Mouse (Mus musculus) heart, adult 18-20 months (tissue): ENCODE data around the gene Icos. TPM values are rescaled to one million over a fixed set of nuclear protein-coding genes. Genes with fewer than 3 reads are reported as not detected.

Source experiments
- DNase-seq, 2 experiments: peaks; one replicate each; pipeline ENCODE4 v3.0.0; 2021 to 2022; ENCODE audit warnings: mixed read lengths in 1 of 2
- long read RNA-seq, 2 experiments: library from polyadenylated mRNA; stranded (forward); transcript quantifications; one replicate each; pipeline ENCODE4 v2.0.0; 2021
- total RNA-seq, 2 experiments: library from RNA; stranded (reverse); gene quantifications; 2 replicates each; pipeline ENCODE4 v1.2.3; 2021

Gene Icos
- total RNA-seq = under 1 TPM; 0.25 to 0.59 TPM
- long read RNA-seq, experiment 1 = 0 reads
- long read RNA-seq, experiment 2, partial matches to known transcripts = 0 of 1 reads
- long read RNA-seq, experiment 2, other reads (novel, unspliced or antisense) = 1 of 1 reads

DNA sequence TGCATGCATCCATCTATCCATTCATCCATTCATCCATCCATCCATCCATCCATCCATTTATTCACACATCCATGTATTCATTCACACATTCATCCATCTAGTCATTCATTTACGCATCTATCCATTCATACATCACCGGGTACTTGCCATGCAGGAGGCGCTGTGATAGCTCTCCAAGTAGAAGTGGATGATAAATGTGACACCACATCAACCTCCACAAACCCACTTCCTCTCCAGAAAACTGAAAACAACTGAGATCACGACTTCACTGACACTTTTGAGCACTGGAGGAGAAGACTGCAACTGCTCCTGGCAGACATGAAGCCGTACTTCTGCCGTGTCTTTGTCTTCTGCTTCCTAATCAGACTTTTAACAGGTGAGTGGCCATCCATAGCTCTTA lies at the start of gene Icos:
TSS of gene Icos (plus strand) at position 287 of the 400 bp plus-strand sequence.
- DNase-seq = no peak

DNA sequence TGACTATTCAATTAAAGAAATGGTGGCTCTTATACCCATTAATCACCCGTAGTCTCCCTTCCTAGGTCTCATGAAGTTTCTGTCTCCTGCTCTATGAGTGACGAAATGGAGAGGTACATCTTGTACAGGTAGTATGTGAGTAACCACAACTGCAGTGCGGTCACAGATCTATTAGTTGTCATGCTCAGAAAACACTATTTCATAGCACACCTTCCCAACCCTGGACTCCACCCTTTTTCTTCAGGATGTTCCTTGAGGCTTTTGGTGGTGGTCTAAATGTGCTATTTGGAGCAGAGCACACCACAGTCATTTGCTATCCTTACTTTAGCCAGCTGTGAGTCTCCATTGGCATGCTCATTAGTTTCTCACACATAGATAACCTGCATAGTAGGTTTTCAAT lies 48.7 kb upstream of the Icos start:
- no peak for DNase-seq

DNA sequence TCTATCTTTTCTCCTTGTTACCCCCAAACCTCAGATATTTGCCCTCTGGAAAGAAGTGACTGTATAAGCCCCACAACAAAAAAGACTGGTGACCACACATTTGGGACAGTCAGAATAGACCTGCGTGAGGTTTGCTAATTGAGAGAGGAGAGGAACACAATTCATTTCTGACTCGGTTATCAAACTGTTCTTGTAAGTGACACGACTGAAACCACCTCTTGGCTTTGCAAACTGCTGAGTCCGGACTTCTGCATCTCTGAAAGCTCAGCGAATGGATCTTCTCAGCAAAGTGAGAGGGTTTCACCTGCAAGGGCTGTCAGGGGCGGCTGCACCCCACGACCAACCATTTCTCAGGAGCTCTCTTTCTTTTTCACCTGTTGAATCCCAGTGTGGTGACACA lies 47.3 kb upstream of the Icos start:
- DNase-seq = no peak

DNA sequence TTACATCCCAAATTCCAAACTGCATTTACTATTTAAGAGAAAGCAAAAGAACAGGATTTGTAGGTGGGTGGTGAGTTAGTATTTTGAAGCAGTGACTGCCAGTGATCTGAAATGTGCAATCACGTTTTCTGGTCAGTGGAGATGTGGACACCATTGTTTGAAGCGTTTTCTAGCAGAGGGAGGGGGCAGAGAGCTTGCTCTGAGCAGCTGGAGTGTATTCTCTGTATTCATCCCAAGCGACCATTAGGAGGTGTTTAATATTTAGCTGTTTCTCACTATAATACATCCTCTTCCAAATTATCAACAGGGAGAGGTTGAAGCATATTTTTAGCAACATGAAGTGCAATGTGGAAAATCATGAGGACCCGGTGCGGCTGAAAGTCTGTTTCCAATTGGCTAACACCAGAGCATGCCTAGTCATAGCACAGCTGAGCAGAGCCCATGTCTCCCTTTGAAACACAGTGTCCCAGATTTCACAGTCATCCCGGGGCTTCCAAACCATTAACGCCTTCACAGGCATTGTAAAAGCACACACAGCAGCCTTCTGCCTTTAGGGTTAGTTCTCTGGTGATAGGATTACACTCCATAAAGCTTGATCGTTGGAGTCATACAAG lies 41.7 kb upstream of the Icos start:
- DNase-seq = peak; percentile 64

DNA sequence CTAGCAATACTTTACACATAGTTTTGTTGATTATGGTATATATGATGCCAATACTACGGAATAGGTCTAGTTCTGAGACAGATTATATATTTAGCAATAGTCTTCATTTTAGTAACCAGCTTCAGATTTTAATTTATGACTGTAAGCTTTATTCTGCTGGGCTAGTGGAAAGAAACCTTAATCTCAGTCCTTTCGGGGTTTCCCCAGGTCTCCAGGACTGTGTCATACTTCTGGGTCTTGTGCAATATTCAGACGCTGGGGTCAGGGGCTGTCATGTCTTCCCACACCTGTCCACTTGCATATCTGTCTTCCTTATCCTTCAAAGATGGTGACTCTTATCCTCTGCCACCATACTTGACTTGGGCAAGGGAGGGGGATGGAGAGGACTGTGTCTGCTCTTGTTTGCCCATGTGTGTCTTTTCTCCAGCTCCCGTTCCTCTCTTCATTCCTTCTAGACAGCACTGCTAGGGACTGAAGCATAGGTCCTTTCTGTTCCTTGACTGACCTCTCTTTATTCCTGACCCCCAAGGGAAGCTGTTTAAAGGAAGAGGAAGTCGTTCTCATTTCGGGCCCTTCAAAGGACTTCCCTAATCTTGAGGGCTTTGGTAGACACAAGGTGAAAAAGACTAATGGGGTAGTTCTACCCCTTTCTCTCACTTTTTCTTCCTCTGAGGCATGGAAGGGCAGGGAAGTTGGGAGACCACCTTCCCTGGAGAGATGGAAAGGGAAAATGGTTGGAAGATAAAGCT lies 40.6 kb upstream of the Icos start:
- DNase-seq = no peak

DNA sequence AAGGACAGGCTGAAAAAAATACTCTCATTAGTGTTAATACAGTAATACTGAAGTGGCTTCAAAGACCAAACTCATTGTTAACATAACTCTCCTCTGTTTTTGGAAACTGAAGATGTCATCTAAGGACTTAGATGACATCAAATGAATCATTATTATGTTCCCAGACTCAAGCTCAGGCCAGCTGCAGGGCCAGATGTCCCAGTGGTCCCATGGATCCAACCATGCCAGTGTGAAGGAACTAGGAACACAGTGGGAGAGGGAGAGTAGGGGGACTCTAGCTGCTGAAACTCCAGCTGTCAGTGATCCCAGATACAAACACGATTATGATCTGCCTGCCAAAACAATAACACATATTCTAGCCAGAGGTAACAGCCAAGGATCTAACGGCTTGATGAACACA lies 39.5 kb upstream of the Icos start:
- no peak for DNase-seq

DNA sequence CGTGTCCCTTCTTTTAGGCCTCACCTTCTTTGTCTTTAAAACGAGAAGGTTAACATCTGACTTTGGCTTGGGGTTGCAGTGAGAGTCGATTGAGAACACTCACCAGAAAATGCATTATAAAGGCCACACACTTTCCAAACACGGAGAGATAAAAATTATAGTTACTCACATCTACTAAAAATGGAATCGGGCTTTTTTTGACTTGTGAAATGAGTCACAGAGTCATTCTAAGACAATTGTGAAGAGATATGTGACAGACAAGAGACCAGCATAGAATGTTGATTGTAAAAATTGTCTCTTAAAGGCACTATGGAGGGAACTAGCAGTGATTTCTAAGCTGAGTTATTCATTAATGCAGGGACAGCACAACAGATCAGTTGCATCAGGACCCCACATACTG lies 38.8 kb upstream of the Icos start:
- DNase-seq = no peak

DNA sequence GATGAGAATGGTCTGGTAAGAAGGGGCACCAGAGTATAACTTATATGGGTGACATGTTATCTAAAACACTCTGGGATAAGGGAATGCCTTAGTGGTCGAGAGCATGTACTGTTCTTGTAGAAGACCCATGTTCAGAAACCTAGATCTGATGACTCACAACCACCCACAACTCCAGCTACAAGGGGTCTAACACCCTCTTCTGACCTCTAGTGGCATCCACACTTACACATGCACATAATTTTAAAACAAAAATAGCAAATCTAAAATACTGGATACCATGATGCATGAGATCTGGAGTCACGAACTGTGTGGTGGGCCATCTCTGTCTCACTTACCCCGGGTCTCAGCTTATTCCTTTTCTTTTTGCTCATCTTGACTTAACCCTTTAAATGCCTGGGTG lies 37.7 kb upstream of the Icos start:
- no peak for DNase-seq

DNA sequence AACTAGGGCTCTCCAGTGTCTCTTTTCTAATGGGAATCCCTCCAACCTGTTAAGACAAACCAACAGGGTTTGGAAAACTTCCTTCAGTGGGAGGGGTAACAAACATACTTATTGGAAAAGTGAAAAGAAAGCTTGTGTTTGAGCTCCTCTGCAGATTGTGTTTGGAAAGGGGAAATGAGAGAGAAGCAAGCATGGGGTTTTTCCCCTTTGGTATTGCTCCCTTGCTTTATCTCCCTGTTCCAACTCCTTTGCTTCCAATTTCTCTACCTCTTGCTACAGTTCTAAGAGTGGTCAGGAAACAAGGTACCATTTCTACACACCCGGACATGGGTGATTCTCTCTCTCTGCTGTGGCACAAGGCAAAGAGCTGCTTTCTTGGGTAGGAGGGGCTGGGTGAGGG lies 37.1 kb upstream of the Icos start:
- no peak for DNase-seq

DNA sequence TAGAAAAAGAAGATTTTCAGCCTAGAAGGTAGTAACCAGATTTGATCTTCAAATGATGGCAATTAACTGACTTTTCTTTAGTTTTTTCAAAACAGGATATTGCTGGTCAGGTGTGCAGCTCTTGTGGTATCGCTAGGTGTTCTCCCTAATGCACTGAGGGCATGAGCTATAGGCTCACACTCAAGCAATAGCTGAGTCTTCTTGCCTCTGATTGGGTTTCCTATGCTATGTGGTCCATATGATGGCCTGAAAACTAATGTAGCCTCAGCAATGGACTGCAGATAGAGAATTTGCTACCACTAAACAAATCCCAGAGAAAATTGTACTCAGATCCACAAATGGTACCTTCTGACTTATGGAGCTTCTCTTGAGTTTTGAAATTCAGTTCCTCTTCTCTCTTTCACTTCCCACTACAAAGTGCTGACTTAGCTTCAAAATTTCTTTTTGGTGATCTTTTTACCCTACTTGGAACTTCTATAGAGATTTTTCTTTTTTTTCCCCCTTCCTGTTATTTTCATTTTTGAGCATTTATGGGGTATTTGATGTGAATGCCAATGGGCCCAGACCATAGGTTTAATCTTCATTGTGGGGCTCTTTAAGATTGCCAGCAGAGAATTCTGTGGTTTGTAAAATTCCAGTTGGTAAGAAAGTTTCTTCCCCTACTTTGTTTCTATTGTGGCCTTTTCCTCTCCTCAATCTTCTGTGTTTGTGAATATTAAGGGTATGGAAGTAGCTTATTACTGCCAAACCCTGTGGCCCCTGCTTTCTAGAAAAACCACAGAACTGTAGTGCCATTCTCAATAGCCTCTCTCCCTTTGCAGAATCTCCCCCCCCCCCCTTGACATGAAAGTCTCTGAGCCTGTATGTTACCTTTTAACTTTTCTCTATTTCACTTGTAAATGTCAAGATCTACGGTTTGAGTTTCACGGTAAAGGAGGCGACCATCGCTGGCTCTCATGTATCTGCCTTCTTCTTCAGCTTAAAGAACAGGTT lies 36.4 kb upstream of the Icos start:
- DNase-seq = no peak

DNA sequence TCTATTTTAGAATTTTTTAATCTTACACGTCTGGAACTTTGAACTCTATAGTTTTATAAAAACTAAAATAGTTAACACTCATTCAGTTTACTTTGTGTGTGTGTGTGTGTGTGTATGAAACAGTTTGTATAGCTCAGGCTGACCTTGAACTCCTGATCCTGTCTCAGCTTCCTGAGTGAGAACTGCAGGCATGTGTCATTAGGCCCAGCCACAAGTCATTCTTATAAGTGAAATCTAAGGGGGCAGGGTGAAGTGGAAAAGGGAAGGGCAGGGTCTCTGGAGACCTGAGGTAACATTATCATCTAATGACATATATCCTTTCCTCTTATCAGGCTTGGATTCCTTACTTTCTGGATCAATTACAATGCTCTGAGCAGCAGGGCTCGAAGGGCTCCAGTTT lies 34.8 kb upstream of the Icos start:
- DNase-seq = no peak

DNA sequence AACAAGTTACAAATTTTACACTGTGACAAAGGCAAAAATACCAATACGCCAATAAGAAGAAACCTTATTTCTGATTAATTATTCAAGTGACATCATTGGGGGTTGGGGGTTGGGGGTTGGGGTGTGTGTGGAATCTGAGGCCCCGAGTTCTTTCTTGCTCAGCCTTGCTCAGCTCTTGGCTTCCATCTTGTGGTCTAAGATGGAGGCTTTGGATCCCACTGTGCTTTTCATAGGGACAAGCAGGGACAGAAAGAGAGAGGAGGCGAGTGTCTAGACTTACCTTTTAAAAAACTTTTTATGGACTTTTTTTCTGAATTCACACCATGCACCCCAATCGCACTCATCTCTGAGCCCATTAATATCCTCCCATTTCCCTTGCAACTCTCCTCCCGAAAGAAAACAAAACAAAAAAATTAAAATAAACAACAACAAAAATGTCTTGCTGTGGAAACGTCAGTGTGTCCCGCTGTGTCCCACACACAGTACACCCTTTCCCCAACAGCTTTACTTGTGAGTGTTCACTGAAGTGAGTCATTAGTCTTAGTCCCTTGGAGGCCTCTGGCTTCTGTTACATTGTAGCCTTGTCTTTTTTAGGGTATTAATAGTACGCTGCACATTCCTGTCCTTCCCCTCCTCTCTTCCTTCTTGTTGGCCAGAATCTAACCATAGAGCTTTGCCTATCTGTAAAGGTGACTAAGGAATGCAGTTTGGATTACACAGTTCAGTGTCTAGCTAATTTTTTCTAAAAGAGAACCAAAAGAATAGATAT lies 31.9 kb upstream of the Icos start:
- no peak for DNase-seq

DNA sequence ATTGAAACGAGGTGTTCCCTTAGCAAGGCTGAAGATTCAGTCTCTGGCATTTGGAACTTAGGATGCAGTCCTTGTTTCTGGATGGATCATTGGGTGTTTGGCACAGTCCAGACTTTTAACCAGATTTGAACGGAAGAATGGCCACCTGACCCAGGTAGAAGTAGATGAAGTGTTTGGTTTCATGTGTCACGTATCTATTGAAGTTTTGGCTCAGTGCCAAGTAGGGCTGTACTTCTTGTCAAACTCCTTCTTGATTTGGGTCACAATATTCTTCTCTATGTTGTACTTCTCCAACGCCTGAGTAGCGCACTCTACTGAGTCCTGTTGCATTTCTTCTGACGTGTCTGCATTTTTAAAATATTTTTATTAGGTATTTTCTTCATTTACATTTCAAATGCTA lies 29.6 kb upstream of the Icos start:
- no peak for DNase-seq

DNA sequence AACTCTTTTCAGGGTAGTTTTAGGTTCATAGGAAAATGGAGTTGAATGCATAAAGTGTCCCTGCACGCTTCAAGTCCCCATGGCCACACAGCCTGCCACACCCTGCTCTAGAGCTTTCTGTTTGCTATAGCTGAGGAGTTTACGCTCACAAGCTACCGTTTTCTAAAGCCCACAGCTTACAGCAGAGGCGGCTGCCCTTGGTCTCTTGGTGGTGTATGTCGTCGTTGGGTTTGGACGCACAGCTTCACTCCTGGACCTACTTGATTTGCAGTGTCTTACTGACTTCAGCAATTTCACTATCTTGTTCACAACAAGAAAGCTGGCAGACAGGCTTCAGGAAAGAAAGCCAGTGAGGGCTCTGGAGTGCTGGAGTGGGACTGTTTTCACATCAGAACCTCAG lies 24.8 kb upstream of the Icos start:
- peak; percentile 42 to 67 for DNase-seq

DNA sequence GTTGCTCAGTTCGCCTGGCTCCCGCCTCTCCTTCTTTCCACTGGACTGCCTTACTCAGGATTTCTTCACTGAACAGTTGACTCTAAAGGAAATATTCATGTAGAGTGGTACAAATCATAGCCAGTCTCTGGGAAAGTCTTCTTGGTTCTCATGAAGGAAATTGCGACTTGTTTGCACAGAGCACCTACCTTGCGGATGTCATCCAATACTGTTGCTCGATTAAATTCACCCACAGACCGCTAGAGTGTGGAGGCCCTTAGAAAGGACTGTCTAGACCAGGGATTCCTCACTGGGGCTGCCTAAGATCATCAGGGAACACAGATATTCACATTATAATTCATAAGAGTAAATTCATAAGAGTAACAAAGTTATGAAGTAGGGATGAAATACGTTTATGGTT lies 24.0 kb upstream of the Icos start:
- no peak for DNase-seq

DNA sequence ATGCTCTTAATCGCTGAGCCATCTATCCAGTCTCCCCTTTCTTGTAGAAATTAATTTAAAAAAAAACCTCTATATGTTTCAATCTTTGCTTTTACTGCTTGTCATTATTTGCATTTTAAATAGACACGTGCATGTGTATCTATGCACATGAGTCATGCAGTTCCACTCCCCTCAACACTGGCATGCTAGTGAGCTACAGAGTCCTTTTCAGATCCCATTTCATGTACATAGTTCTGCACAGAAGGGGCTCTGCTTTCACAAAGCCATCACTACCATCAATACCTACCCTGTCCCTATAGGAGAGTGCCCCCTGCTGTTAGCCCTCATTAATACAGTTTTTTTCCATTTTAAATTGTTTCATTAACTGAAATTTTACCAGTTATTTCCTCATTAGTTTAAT lies 23.0 kb upstream of the Icos start:
- DNase-seq = peak; percentile 36 to 75

DNA sequence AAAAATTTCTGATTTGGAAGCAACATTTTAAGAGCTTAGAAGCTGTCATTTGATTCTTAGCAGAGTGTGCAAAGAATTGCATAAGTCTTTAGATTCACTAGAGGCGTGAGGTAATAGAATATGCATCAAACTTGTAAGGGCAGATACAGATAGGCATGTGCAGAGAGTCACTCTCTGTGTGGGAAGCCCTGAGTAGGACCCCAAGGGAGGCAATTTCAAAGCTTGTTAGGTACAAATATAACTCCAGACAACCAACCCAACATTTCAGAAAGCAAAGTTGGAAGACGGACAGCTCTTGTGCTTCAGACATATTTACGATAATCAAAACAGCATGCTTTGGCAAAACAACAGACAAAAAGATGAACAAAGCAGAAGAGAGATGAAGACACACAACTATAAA lies 22.5 kb upstream of the Icos start:
- DNase-seq = no peak

DNA sequence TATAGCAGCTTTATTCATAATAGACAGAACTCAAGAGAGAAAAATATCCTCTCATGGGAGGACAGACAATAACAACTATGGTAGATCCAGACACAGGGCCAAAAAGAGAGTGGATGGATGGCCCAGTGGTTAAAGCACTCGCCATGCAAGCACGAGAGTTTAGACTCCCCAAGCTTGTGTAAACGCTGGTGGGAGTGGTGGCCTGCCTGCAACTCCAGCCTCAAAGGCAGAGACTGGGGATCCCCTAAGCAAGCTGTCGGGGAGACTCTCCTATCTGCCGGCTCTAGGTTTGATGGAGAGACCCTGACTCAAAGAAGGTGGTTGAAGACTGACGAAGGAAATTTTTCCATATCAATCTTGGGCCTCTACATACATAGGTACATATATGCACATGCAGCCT lies 21.5 kb upstream of the Icos start:
- no peak for DNase-seq

DNA sequence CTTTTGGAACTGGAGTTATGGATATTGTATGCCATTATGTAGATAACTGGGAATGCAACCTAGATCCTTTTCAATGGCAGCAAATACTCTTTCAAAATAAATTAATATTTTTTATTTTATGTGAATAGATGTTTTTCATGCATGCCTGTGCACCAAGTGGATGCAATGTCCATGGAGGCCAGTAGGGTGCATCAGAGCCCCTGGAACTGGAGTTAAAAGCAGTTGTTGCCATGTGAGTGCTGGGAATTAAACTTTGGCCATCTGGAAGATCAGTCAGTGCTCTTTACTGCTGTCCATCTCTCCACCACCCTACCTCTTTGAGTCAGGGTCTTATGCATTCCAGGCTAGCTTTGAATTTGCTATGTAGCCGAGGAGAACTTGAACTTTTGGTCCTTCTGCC lies 19.4 kb upstream of the Icos start:
- DNase-seq = no peak

DNA sequence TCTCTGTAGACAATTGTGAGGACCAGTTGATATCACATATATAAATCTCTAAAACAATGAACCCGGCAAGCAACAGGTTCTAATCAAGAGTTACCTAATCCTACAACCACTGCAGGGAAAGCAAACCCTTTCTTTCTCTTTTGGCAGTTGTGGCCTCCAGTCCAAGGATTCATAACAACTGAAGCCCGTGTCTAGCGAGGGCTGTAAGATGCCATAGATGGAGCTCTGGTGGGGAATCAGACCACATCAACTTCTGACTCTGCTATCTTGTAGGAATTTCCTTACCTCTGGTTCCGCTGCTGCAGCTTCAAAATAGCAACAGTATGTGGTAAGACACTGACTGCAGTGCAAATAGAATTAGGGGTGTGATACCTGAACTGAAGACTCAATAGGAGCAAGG lies 18.5 kb upstream of the Icos start:
- DNase-seq = no peak

DNA sequence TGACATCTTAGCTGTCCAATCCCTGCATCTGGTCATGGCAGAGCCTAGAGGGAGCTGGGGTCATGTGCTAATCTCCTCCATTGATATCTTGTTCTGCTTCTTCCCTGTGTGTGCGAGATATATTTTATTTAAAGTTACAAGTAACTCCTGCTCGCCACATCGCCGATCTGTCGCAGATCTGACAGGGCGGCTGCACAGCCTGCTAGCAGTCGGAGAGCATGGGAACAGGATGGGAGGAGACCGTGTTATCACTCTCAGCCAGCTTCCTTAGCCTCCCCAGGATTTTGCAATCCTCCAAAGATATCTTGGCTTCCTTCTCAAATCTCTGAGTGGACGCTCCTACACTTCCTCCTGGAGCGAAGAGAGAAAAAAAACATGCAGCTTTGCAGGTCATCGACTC lies 17.3 kb upstream of the Icos start:
- peak; percentile 73 to 87 for DNase-seq

DNA sequence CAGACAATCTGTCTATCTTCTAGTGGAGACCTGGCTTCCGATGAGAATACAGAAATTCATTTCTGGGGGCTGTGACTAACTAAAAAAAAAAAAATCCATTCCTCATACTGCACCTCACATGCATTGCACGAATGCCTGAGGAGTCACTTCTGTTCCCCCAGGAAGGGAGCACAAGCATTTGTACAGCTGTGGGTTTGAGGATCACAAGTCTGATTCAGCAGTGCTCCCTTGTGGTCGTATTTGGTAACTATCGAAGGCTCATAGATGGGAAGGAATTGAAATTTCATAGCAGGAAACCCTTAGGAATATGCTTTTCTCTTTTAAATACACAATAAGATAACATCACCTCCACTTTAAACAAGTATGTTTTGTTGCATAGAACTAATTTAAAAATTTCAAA lies 16.6 kb upstream of the Icos start:
- peak; percentile 81 to 87 for DNase-seq
